Mouse (Mus musculus) midbrain, postnatal 0 days (tissue): ENCODE measurements around the gene Car10. TPM values are rescaled to one million over a fixed set of nuclear protein-coding genes. Genes with fewer than 3 reads are reported as not detected.

ENCODE experiments used
- ATAC-seq: fragments of 200-750 bp; cut with Nextera tagmentation; 2 replicates; pipeline ENCODE4 v1.8.0; 2017; ENCODE audit warnings: moderate number of reproducible peaks, mild to moderate bottlenecking, moderate TSS enrichment, moderate library complexity; ENCODE audit not compliant: low FRiP score
- DNase-seq: peaks from one replicate; pipeline ENCODE4 v3.0.0-alpha.2; 2015; ENCODE audit warnings: low spot score
- H3K27ac ChIP-seq: fragments of 300-500 bp; sonication (generic); 2 replicates; pipeline ENCODE4 v1.5.1; 2014; ENCODE audit warnings: low read depth, mild to moderate bottlenecking, low read length, mixed read lengths
- H3K27me3 ChIP-seq: fragments of 300-500 bp; sonication (generic); 2 replicates; pipeline ENCODE4 v1.6.1; 2014; ENCODE audit warnings: low read length, control low read depth, mixed read lengths; ENCODE audit not compliant: insufficient read depth
- H3K36me3 ChIP-seq: fragments of 300-500 bp; sonication (generic); 2 replicates; pipeline ENCODE4 v1.6.1; 2014; ENCODE audit warnings: low read length, control low read depth, mixed read lengths; ENCODE audit not compliant: insufficient read depth
- H3K4me1 ChIP-seq: fragments of 300-500 bp; sonication (generic); 2 replicates; pipeline ENCODE4 v1.6.1; 2014; ENCODE audit warnings: mild to moderate bottlenecking, control low read depth, antibody characterized with exemption, low read length, mixed read lengths; ENCODE audit not compliant: insufficient read depth
- H3K4me2 ChIP-seq: fragments of 300-500 bp; sonication (generic); 2 replicates; pipeline ENCODE4 v1.6.1; 2014; ENCODE audit warnings: low read depth, mild to moderate bottlenecking, low read length, mixed read lengths; ENCODE audit not compliant: poor library complexity, severe bottlenecking
- H3K4me3 ChIP-seq: fragments of 300-500 bp; sonication (generic); 2 replicates; pipeline ENCODE4 v1.5.1; 2014; ENCODE audit warnings: low read depth, mild to moderate bottlenecking, low read length, moderate library complexity
- H3K9ac ChIP-seq: fragments of 300-500 bp; sonication (generic); replicated peaks from 2 replicates; pipeline ENCODE4 v1.6.1; 2014; ENCODE audit warnings: mild to moderate bottlenecking, low read length, moderate library complexity, mixed read lengths; ENCODE audit not compliant: poor library complexity, severe bottlenecking
- H3K9me3 ChIP-seq: fragments of 300-500 bp; sonication (generic); 2 replicates; pipeline ENCODE4 v1.6.1; 2016; ENCODE audit warnings: low read length, control low read depth
- CTCF ChIP-seq: IDR thresholded peaks from 2 replicates; pipeline ENCODE4 v1.5.1; 2016; ENCODE audit warnings: antibody characterized with exemption, mild to moderate bottlenecking
- WGBS: fragments of 180-500 bp; shearing (Covaris S2); extraction: QIAGEN DNeasy Blood & Tissue Kit; methylation state at CpG from one replicate; pipeline ENCODE4 v1.1.7; 2014; 5-methylcytosine and 5-hydroxymethylcytosine counted together
- polyA plus RNA-seq: library from polyadenylated mRNA; unstranded; fragments of >200 nt; fragmentation: Nextera tagmentation; extraction: Ambion mirVana; gene quantifications from 2 replicates; pipeline ENCODE4 v1.2.1, GENCODE M21; 2015
- total RNA-seq: library from RNA; depleted of rRNA; stranded (reverse); fragments of >200 nt; gene quantifications from 2 replicates; pipeline ENCODE4 v1.2.3, GENCODE M21; 2014

Gene Car10
- total and polyA plus RNA-seq, 2 experiments from 2014 or later, result 62.8 to 69.6 TPM

GRCm38 (mm10) chr11:93471573-93472179 lies 373.8 kb downstream of the Car10 start:
- WGBS, result 21% methylated on average over 10 of the region's 10 CpGs
- Histone ChIP-seq H3K4me1 (no peaks in the 10 kb centered on the region), H3K4me2 (peak overlapping the region; percentile 18; the same call in 1 of the 2 replicates), H3K36me3 (no peaks in the 10 kb centered on the region), H3K9ac (no peak overlapping the region), H3K9me3 (no peaks in the 10 kb centered on the region), H3K4me3 (no peak overlapping the region), H3K27me3 (no peaks in the 10 kb centered on the region), H3K27ac (0 out of 2 replicates have a peak overlapping the region, but pooled peaks have one; percentile 18)
- peak; percentile 96 for TF ChIP-seq CTCF
- DNase-seq (peak; percentile 96), ATAC-seq (peak; percentile 44)

GRCm38 (mm10) chr11:93484661-93485060 lies 386.8 kb downstream of the Car10 start:
- WGBS, result 85% methylated on average over 4 of the region's 4 CpGs
- ATAC-seq, result no peak
- no peak for TF ChIP-seq CTCF
- DNase-seq, result no peak
- Histone ChIP-seq H3K4me3 (no peak overlapping the region), H3K4me1 (no peaks in the 10 kb centered on the region), H3K9ac (no peak overlapping the region), H3K27me3 (no peaks in the 10 kb centered on the region), H3K4me2 (no peak overlapping the region), H3K9me3 (no peaks in the 10 kb centered on the region), H3K36me3 (no peaks in the 10 kb centered on the region), H3K27ac (no peak overlapping the region)

- no peaks in the 10 kb centered on the region for H3K4me1 ChIP-seq
- no peak for ATAC-seq
These were observed 389.2 kb downstream of the Car10 start for GRCm38 (mm10) chr11:93487021-93487420.

GRCm38 (mm10) chr11:93487913-93488604 lies 390.2 kb downstream of the Car10 start:
- H3K27me3 ChIP-seq, result no peaks in the 10 kb centered on the region
- no peaks in the 10 kb centered on the region for H3K36me3 ChIP-seq
- H3K4me3 ChIP-seq, result no peak overlapping the region
- no peak for DNase-seq
- ATAC-seq, result no peak
- WGBS, result 58% methylated on average over 3 of the region's 3 CpGs
- H3K9me3 ChIP-seq, result no peaks in the 10 kb centered on the region
- no peak overlapping the region for H3K4me2 ChIP-seq
- no peaks in the 10 kb centered on the region for H3K4me1 ChIP-seq
- TF ChIP-seq CTCF, result no peak
- H3K9ac ChIP-seq, result no peak overlapping the region
- no peak overlapping the region for H3K27ac ChIP-seq

More at GRCm38 (mm10) chr11:93487021-93487420, 389.2 kb downstream of the Car10 start:
- no peak overlapping the region for H3K4me3 ChIP-seq
- no peaks in the 10 kb centered on the region for H3K9me3 ChIP-seq
- no peak for TF ChIP-seq CTCF
- no peak overlapping the region for H3K9ac ChIP-seq
- WGBS, result 81% methylated on average over 1 of the region's 1 CpGs
- no peak overlapping the region for H3K27ac ChIP-seq
- no peaks in the 10 kb centered on the region for H3K36me3 ChIP-seq
- no peak for DNase-seq
- no peak overlapping the region for H3K4me2 ChIP-seq
- no peaks in the 10 kb centered on the region for H3K27me3 ChIP-seq

GRCm38 (mm10) chr11:93490211-93490820 lies 392.5 kb downstream of the Car10 start:
- Histone ChIP-seq H3K27ac (no peak overlapping the region), H3K4me3 (no peak overlapping the region), H3K9me3 (no peaks in the 10 kb centered on the region), H3K9ac (no peak overlapping the region), H3K27me3 (no peaks in the 10 kb centered on the region), H3K4me2 (no peak overlapping the region), H3K36me3 (no peaks in the 10 kb centered on the region), H3K4me1 (no peaks in the 10 kb centered on the region)
- no peak for TF ChIP-seq CTCF
- no peak for ATAC-seq
- DNase-seq, result no peak
- WGBS, result 87% methylated on average over 11 of the region's 11 CpGs

GRCm38 (mm10) chr11:93497896-93498295 lies 400.1 kb downstream of the Car10 start:
- no peak overlapping the region for H3K4me3 ChIP-seq
- H3K9me3 ChIP-seq, result no peaks in the 10 kb centered on the region
- ATAC-seq (no peak), DNase-seq (peak; percentile 32)
- no peak for TF ChIP-seq CTCF
- no peaks in the 10 kb centered on the region for H3K27me3 ChIP-seq
- no peaks in the 10 kb centered on the region for H3K36me3 ChIP-seq
- no peaks in the 10 kb centered on the region for H3K4me1 ChIP-seq
- H3K27ac ChIP-seq, result no peak overlapping the region
- 42% methylated on average over 6 of the region's 6 CpGs for WGBS
- H3K4me2 ChIP-seq, result no peak overlapping the region
- H3K9ac ChIP-seq, result no peak overlapping the region
